In genomic region chr16:18451486-18452181, GRCm38 (mm10) we compare ENCODE assay signal across 9 mouse cellular contexts. TPM values are rescaled to one million over a fixed set of nuclear protein-coding genes. Genes with fewer than 3 reads are reported as not detected.
DNase-seq lines count a peak whose midpoint lies in the region; ATAC-seq lines count a peak whose summit lies in the region.
"Had no signal": no experiment of that assay in that cellular context is flagged by ENCODE, and none has a peak within 500 bp of the region (broad histone marks: within the 10 kb centered on the region; RNA-seq: fewer than 3 reads in every experiment).

No protein-coding gene starts in this region.

- no peaks in the 10 kb centered on the region for H3K4me1 ChIP-seq in midbrain, embryonic 14.5 days (ENCODE audit: control insufficient read depth, insufficient read depth, low read length)

- DNase-seq in adrenal gland, postnatal 36 days, result peak; percentile 39 to 66
- DNase-seq in adrenal gland, postnatal 10 days, result no peak
- peak; percentile 16 for DNase-seq in ovary, adult 18-20 months (ENCODE audit: low spot score)
- no peak for DNase-seq in ovary, postnatal 10 days (ENCODE audit: low spot score)
- DNase-seq in layer of hippocampus, postnatal 10 days (ENCODE audit: low spot score in 2 of 2), result peak; percentile 55 to 64
- DNase-seq in telencephalon, adult 2 months (ENCODE audit: low read depth, low spot score), result peak; percentile 68
- DNase-seq in urinary bladder, postnatal 14 days (ENCODE audit: low spot score), result no peak
- DNase-seq in midbrain, embryonic 14.5 days, result no peak

- no peak for ATAC-seq in midbrain, embryonic 14.5 days (ENCODE audit: low FRiP score, low TSS enrichment)

- no peaks in the 10 kb centered on the region for H3K9me3 ChIP-seq in midbrain, embryonic 14.5 days (ENCODE audit: control insufficient read depth, low read length)

- H3K9ac ChIP-seq in midbrain, embryonic 14.5 days (replicated peaks; ENCODE audit: low read length), result no peak overlapping the region

- H3K4me2 ChIP-seq in midbrain, embryonic 14.5 days (ENCODE audit: low read length), result no peak overlapping the region

- H3K36me3 ChIP-seq in midbrain, embryonic 14.5 days (ENCODE audit: control insufficient read depth, insufficient read depth, low read length), result 0 out of 2 replicates have a peak, but pooled peaks cover 7% of the 10 kb centered on the region

- no peak overlapping the region for H3K4me3 ChIP-seq in midbrain, embryonic 14.5 days (replicated peaks; ENCODE audit: low read depth, low read length)
- H3K4me3 ChIP-seq: myocyte had no signal

- no peak overlapping the region for H3K27ac ChIP-seq in midbrain, embryonic 14.5 days (replicated peaks; ENCODE audit: low read depth, low read length)

- H3K27me3 ChIP-seq in midbrain, embryonic 14.5 days (ENCODE audit: control insufficient read depth, insufficient read depth, low read length), result no peaks in the 10 kb centered on the region

- 78% methylated on average over 9 of the region's 9 CpGs for WGBS in midbrain, embryonic 14.5 days

RNA-seq across cellular contexts. Expression of gene Comt, which starts 25.0 kb away (rescaled TPM):
- 100 to 1,000 TPM; 193 to 249 TPM for total RNA-seq in adrenal gland, postnatal 36 days (2021)
- total RNA-seq in adrenal gland, postnatal 10 days (2021), result 100 to 1,000 TPM; 131 to 148 TPM
- 10 to 100 TPM; 55.3 to 59.8 TPM for total RNA-seq in layer of hippocampus, postnatal 10 days (2021)
- 79.9 and 81.3 TPM in 2 replicates for polyA plus RNA-seq in midbrain, embryonic 14.5 days (2014; fragmentation: Nextera tagmentation; extraction: Ambion mirVana)

RNA-seq across cellular contexts. Expression of gene Txnrd2, which starts 25.4 kb away (rescaled TPM):
- 10 to 100 TPM; 73.3 to 97.3 TPM for total RNA-seq in adrenal gland, postnatal 36 days (2021)
- total RNA-seq in adrenal gland, postnatal 10 days (2021), result 10 to 100 TPM; 61.5 to 62.8 TPM
- total RNA-seq in layer of hippocampus, postnatal 10 days (2021), result 10 to 100 TPM; 22.1 to 28.4 TPM
- 24.9 and 28.7 TPM in 2 replicates for polyA plus RNA-seq in midbrain, embryonic 14.5 days (2014; fragmentation: Nextera tagmentation; extraction: Ambion mirVana)

RNA-seq across cellular contexts. Expression of gene Gnb1l, which starts 46.9 kb away (rescaled TPM):
- total RNA-seq in adrenal gland, postnatal 36 days (2021), result 1 to 10 TPM; 4.9 to 5.9 TPM
- 1 to 10 TPM; 6.3 to 7.7 TPM for total RNA-seq in adrenal gland, postnatal 10 days (2021)
- total RNA-seq in layer of hippocampus, postnatal 10 days (2021), result 1 to 10 TPM; 6.9 to 7.4 TPM
- polyA plus RNA-seq in midbrain, embryonic 14.5 days (2014; fragmentation: Nextera tagmentation; extraction: Ambion mirVana), result 14.8 and 15.9 TPM in 2 replicates

RNA-seq across cellular contexts. Expression of gene Rtl10, which starts 47.1 kb away (rescaled TPM):
- total RNA-seq in adrenal gland, postnatal 36 days (2021), result 1 to 10 TPM; 4.4 to 5.6 TPM
- 1 to 10 TPM; 4.0 to 7.1 TPM for total RNA-seq in adrenal gland, postnatal 10 days (2021)
- 10 to 100 TPM in 1 of 2 experiments, 1 to 10 TPM in 1; 9.1 to 10.0 TPM for total RNA-seq in layer of hippocampus, postnatal 10 days (2021)
- 3.6 and 4.1 TPM in 2 replicates for polyA plus RNA-seq in midbrain, embryonic 14.5 days (2014; fragmentation: Nextera tagmentation; extraction: Ambion mirVana)

Comparison
In these comparisons a context has a peak if more than half of its experiments do, and no peak if none do; other contexts are left out.
1. DNase-seq: peak in adrenal gland, postnatal 36 days (2 of 2), ovary, adult 18-20 months (single experiment), layer of hippocampus, postnatal 10 days (2 of 2) and telencephalon, adult 2 months (single experiment); none in adrenal gland, postnatal 10 days (single experiment), ovary, postnatal 10 days (single experiment), urinary bladder, postnatal 14 days (single experiment) and midbrain, embryonic 14.5 days (single experiment).